Mouse (Mus musculus) spleen, postnatal 0 days (tissue): ENCODE measurements around the gene C530025M09Rik. TPM values are rescaled to one million over a fixed set of nuclear protein-coding genes. Genes with fewer than 3 reads are reported as not detected.

Experiments used
- polyA plus RNA-seq: library from polyadenylated mRNA; unstranded; fragments of >200 nt; fragmentation: Nextera tagmentation; extraction: Ambion mirVana; gene quantifications from 2 replicates; pipeline ENCODE4 v1.2.1, GENCODE M21; 2015

Gene C530025M09Rik
- polyA plus RNA-seq = not detected in 2 replicates

GRCm38 (mm10) chr2:149830536-149831458 lies at the start of gene C530025M09Rik:
TSS of gene C530025M09Rik (minus strand) at chr2:149831213.

GRCm38 (mm10) chr2:149828911-149829310 lies 2.1 kb downstream of the C530025M09Rik start, which contains the start of gene Syndig1:
TSS of gene Syndig1 (plus strand) at chr2:149829211.

Other genes starting within 250 kb of the C530025M09Rik start
- gene Syndig1, start 2.0 kb downstream of the C530025M09Rik start, polyA plus RNA-seq = 0.07 and 0.08 TPM in 2 replicates